Mouse (Mus musculus) limb, embryonic 12.5 days (tissue): ENCODE data around the gene Ctcfl. TPM values are rescaled to one million over a fixed set of nuclear protein-coding genes. Genes with fewer than 3 reads are reported as not detected.
"Not testable (repeated sequence)": the region's sequence is repeated elsewhere in the genome, so short reads cannot be mapped to it uniquely, and the experiment has no call there.

Source experiments
- ATAC-seq: fragments of 200-750 bp; cut with Nextera tagmentation; 2 replicates; pipeline ENCODE4 v1.8.0; 2017; ENCODE audit warnings: low read depth, moderate TSS enrichment; ENCODE audit not compliant: insufficient number of reproducible peaks, insufficient read depth, low FRiP score, low TSS enrichment
- H3K27ac ChIP-seq: fragments of 300-500 bp; sonication (generic); 2 replicates; pipeline ENCODE4 v1.5.1; 2016; ENCODE audit warnings: mild to moderate bottlenecking, moderate library complexity
- H3K27me3 ChIP-seq: fragments of 300-500 bp; sonication (generic); 2 replicates; pipeline ENCODE4 v1.6.1; 2016; ENCODE audit warnings: mild to moderate bottlenecking, moderate library complexity
- H3K36me3 ChIP-seq: fragments of 300-500 bp; sonication (generic); 2 replicates; pipeline ENCODE4 v1.6.1; 2016; ENCODE audit warnings: mild to moderate bottlenecking, moderate library complexity
- H3K4me1 ChIP-seq: fragments of 300-500 bp; sonication (generic); replicated peaks from 2 replicates; pipeline ENCODE4 v1.6.1; 2016
- H3K4me2 ChIP-seq: fragments of 300-500 bp; sonication (generic); 2 replicates; pipeline ENCODE4 v1.6.1; 2016; ENCODE audit warnings: mild to moderate bottlenecking, moderate library complexity
- H3K4me3 ChIP-seq: fragments of 300-500 bp; sonication (generic); replicated peaks from 2 replicates; pipeline ENCODE4 v1.5.1; 2016; ENCODE audit warnings: mild to moderate bottlenecking
- H3K9ac ChIP-seq: fragments of 300-500 bp; sonication (generic); replicated peaks from 2 replicates; pipeline ENCODE4 v1.6.1; 2016; ENCODE audit warnings: mild to moderate bottlenecking, moderate library complexity
- H3K9me3 ChIP-seq: fragments of 300-500 bp; sonication (generic); 2 replicates; pipeline ENCODE4 v1.6.1; 2016; ENCODE audit warnings: mild to moderate bottlenecking, moderate library complexity
- WGBS: fragments of 180-500 bp; shearing (Covaris S2); methylation state at CpG from one replicate; pipeline ENCODE4 v1.1.7; 2016; 5-methylcytosine and 5-hydroxymethylcytosine counted together
- polyA plus RNA-seq: library from polyadenylated mRNA; unstranded; fragments of >200 nt; fragmentation: Nextera tagmentation; extraction: Ambion mirVana; gene quantifications from 2 replicates; pipeline ENCODE4 v1.2.1, GENCODE M21; 2016

Ctcfl gene
- polyA plus RNA-seq, 1 experiment from 2014 or later, result 0.13 TPM

DNA sequence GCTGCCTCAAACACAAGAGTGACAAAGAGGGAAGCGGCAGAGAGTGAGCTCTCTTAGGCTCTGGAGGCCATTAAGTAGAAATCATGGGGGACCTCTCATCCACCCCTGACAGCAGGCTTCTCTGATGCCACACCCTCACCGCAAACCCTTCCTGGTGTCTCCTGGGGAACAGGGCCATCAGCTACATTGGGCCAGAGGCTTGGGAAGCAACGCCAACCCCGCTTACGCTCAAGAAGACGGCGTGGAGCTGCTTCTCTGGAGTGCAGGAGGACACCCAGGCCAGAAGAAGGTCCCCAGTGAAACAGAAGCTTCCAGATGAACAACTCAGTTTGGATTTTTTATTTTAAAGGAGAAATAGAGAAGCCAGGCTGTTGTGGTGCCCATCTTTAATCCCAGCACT, 9.8 kb downstream of the Ctcfl start:
- Histone ChIP-seq H3K9me3 (peaks cover 9% of the 10 kb centered on the region; the same call in 1 of the 2 replicates), H3K27ac (no peak overlapping the region), H3K4me3 (no peak overlapping the region), H3K9ac (no peak overlapping the region), H3K4me2 (no peak overlapping the region), H3K4me1 (no peaks in the 10 kb centered on the region), H3K36me3 (no peaks in the 10 kb centered on the region), H3K27me3 (peaks cover 18% of the 10 kb centered on the region)
- 87% methylated on average over 7 of the region's 7 CpGs for WGBS
- no peak for ATAC-seq

DNA sequence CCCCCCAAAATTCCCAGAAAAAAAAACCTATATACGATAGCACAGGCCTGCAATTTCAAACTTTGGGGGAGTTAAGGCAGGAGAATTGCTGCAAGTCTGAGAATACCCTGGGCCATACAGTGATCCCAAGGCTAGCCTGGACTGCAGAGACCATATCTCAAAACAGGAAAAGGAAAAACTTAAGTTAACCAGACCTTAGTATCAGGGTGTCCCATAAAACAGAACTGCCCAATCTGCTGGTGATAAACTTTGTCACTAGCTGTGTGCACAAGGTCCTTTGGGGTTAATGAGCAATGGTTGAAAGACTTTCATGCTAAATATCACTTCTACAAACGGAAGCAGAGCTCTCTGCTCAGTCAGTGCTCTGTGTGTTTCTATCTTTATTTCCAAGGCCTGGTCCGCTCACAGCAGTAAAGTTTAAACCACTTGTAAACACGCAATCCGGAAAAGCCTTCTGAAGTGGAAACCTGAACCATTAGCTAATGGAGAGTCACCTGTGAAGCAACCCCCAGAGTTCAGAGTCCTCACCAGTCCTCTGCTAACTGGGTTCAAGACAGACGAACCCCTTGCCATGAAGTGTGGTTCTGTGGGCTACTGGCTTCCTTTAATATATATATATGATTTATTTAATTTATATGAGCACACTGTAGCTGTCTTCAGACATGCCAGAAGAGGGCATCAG, 10.7 kb downstream of the Ctcfl start:
- whole genome bisulfite sequencing, result 39% methylated on average over 6 of the region's 6 CpGs
- Histone ChIP-seq H3K36me3 (no peaks in the 10 kb centered on the region), H3K9me3 (peaks cover 4% of the 10 kb centered on the region; the same call in 1 of the 2 replicates), H3K27ac (no peak overlapping the region), H3K4me3 (no peak overlapping the region), H3K27me3 (peaks cover 19% of the 10 kb centered on the region), H3K9ac (no peak overlapping the region), H3K4me1 (no peaks in the 10 kb centered on the region), H3K4me2 (no peak overlapping the region)
- no peak for ATAC-seq

DNA sequence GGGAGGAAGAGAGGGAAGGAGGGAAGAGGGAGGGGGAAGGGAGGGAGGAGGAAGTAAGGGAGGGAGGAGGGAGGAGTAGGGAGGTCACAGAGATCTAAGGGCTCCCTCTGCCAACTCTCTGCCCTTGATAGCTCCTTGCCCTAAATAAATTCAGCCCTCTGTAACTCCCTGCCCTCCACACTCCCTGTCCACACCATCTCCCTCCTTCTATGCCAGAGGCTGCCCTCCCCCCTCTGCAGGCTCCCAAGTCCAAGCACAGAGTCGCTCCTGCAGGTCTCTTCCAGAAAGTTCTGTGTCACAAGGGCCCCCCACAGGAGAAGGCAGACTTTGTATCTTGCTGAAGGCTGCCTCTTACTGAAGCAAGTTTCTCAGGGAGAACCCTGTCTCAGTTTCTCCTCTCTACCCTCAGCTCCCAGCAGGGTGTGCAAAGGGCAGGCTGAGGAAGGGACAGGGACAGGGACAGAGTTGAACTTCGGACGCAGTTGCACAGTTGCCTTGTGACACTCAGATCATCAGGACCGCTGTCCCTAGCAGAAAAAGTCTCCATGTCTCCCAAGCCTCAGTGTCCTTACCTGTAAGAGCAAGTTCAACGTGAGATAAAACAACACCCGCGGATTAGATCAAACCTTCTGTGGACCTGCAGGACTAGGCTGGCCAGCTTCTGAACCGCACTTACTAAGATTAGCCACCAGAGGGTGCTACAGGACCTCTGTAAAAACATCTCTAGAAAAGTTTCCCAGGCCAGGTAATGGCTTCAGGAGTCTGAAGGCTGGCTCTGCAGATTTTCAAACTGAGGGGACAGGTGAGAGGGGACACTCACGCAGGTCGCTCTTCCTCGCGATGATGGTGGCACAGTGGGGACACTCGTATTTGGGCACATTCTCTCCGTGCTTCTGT, 12.2 kb downstream of the Ctcfl start:
- H3K4me1 ChIP-seq, result no peaks in the 10 kb centered on the region
- H3K27me3 ChIP-seq, result peaks cover 19% of the 10 kb centered on the region
- WGBS, result 18% methylated on average over 14 of the region's 14 CpGs
- ATAC-seq, result peak; percentile 48; the same call in 1 of the 2 replicates
- H3K9ac ChIP-seq, result no peak overlapping the region
- no peak overlapping the region for H3K4me2 ChIP-seq
- 0 out of 2 replicates have a peak, but pooled peaks cover 3% of the 10 kb centered on the region for H3K9me3 ChIP-seq
- no peak overlapping the region for H3K4me3 ChIP-seq
- no peaks in the 10 kb centered on the region for H3K36me3 ChIP-seq
- H3K27ac ChIP-seq, result no peak overlapping the region

DNA sequence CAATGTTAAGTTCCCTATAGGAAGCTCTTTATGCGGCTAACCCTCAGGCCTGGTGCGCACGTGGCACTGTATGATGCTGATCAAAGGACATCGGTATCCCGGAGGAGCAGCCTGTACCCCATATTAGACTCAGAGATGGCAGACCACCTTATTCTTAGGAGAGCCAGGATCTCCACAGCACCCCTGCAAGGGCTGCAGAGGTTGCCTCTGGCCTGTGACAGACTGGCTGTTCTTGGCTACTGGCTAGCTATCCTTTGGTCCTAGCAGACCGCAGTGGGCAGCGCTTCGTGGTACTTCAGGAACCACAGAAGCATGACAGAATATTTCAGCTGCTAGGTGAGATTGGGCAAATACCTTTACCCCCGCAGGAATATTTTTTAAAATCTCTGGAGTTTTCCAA, 12.9 kb downstream of the Ctcfl start:
- WGBS, result 78% methylated on average over 9 of the region's 9 CpGs

DNA sequence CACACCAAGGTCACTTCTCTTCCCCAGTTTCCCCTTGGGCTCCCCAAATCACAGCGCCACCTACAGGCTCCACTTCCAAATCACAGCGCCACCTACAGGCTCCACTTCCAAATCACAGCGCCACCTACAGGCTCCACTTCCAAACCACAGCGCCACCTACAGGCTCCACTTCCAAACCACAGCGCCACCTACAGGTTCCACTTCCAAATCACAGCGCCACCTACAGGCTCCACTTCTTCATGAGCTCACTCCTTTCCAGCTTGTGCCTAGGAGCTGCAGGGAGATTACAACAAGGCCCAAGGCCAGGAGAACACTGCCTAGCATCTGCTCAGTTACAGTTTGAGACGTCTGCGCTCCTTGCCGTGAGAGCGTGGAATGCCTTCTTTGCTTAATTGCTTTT, 22.0 kb downstream of the Ctcfl start:
- not testable (repeated sequence) for H3K9me3 ChIP-seq, H3K4me2 ChIP-seq, H3K9ac ChIP-seq, H3K27me3 ChIP-seq, H3K4me3 ChIP-seq, H3K4me1 ChIP-seq, H3K36me3 ChIP-seq, H3K27ac ChIP-seq, ATAC-seq
- 92% methylated on average over 10 of the region's 10 CpGs for WGBS

More for the DNA sequence above, 12.9 kb downstream of the Ctcfl start:
- no peak overlapping the region for H3K27ac ChIP-seq
- no peak overlapping the region for H3K4me2 ChIP-seq
- H3K9me3 ChIP-seq, result no peaks in the 10 kb centered on the region
- no peak overlapping the region for H3K4me3 ChIP-seq
- no peaks in the 10 kb centered on the region for H3K36me3 ChIP-seq
- peaks cover 23% of the 10 kb centered on the region for H3K27me3 ChIP-seq
- H3K9ac ChIP-seq, result no peak overlapping the region
- no peak for ATAC-seq
- H3K4me1 ChIP-seq, result no peaks in the 10 kb centered on the region

DNA sequence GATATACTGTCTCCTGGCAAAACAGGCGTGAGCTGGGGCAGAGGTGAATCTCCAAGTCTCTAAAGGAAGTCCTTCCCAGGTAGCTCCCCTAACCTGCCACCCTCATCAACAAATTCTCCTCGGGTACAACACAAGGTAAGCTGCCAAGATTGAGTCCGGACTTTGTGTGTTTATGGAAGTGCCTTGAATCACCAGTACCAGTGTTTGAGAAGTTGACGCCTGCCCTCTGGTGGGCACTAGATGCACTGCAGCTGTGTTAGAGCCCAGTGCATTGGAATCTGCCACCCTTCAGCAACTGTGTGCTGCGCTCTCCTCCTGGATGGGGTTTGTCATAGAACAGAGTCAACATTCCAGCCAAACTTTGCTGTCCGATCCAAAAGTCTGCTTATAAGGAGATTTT, 29.9 kb downstream of the Ctcfl start:
- H3K4me1 ChIP-seq, result no peaks in the 10 kb centered on the region
- peak; percentile 41; the same call in 1 of the 2 replicates for ATAC-seq
- no peaks in the 10 kb centered on the region for H3K9me3 ChIP-seq
- H3K4me2 ChIP-seq, result peak overlapping the region; percentile 3; the same call in 1 of the 2 replicates
- no peak overlapping the region for H3K27ac ChIP-seq
- H3K27me3 ChIP-seq, result no peaks in the 10 kb centered on the region
- no peaks in the 10 kb centered on the region for H3K36me3 ChIP-seq
- H3K4me3 ChIP-seq, result no peak overlapping the region
- WGBS, result 21% methylated on average over 6 of the region's 6 CpGs
- H3K9ac ChIP-seq, result no peak overlapping the region

DNA sequence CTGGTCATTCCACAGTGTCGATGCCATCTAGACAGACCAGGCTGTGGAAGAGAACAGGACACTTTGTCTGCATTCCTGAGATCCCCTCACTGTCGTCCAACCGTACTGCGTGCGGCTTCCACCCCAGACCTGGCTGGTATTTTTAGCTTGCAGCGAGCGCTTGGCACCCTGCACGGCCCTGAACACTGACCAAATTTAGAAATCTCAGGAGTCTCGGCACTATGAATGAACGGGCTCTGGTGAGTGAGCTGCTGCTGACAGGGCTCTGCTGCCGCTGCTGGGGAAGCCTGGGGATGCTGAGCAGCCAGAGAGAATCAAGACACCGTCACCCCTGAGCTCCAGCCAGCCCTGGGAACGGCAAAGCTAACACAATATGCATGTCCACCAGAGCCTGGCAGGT, 31.9 kb downstream of the Ctcfl start:
- WGBS, result 68% methylated on average over 13 of the region's 13 CpGs
- Histone ChIP-seq H3K36me3 (no peaks in the 10 kb centered on the region), H3K4me3 (no peak overlapping the region), H3K9ac (no peak overlapping the region), H3K9me3 (no peaks in the 10 kb centered on the region), H3K27me3 (no peaks in the 10 kb centered on the region), H3K4me2 (no peak overlapping the region), H3K4me1 (peaks cover 11% of the 10 kb centered on the region; the same call in 1 of the 2 replicates), H3K27ac (no peak overlapping the region)
- ATAC-seq, result no peak

DNA sequence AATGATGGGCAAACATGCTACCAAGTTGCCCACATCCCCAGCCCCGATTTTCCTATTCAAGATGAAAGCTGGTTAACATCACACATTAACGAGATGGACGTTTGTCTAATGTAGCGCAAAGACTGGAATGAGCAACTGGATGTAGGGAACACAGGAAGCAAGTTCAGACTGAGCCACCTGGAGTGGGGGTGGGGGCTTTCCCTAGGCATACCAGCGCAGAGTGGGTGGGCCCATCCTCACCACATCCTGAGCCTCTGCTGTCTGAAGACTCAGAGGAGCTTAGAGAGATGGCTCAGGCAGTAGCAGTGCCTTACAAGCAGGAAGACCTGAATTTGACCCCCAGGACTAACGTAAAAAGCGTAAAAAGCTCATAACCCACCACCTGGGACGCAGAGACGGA, 33.6 kb downstream of the Ctcfl start:
- H3K27ac ChIP-seq, result no peak overlapping the region
- no peaks in the 10 kb centered on the region for H3K36me3 ChIP-seq
- 67% methylated on average over 9 of the region's 9 CpGs for whole genome bisulfite sequencing
- H3K9me3 ChIP-seq, result no peaks in the 10 kb centered on the region
- no peak for ATAC-seq
- H3K4me2 ChIP-seq, result no peak overlapping the region
- H3K27me3 ChIP-seq, result no peaks in the 10 kb centered on the region
- H3K4me1 ChIP-seq, result peaks cover 11% of the 10 kb centered on the region; the same call in 1 of the 2 replicates
- no peak overlapping the region for H3K4me3 ChIP-seq
- H3K9ac ChIP-seq, result no peak overlapping the region

DNA sequence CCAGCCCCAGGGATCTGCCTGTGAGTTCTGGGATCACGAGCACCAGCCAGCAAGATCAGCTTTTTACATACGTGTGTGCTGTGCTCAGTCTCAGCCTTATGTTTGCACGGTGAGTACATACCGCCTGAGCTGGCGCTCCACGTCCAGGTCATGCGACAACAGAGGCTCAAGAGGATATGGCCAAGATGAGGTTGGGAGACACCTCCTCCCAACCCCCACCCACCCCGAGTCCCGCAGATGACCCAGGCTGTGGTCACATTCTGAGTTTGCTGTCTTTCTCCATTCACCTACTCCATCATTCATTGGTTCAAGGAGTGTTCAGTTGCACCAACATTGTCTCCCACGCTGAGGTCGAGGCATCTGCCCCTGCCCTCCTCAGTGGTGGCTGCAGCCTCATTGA, 34.5 kb downstream of the Ctcfl start:
- no peak for ATAC-seq
- H3K27ac ChIP-seq, result no peak overlapping the region
- H3K9ac ChIP-seq, result no peak overlapping the region
- H3K27me3 ChIP-seq, result no peaks in the 10 kb centered on the region; the same call in 1 of the 2 replicates
- no peaks in the 10 kb centered on the region for H3K9me3 ChIP-seq
- H3K4me1 ChIP-seq, result peaks cover 13% of the 10 kb centered on the region
- no peak overlapping the region for H3K4me2 ChIP-seq
- 94% methylated on average over 11 of the region's 11 CpGs for WGBS
- H3K4me3 ChIP-seq, result no peak overlapping the region
- H3K36me3 ChIP-seq, result no peaks in the 10 kb centered on the region

DNA sequence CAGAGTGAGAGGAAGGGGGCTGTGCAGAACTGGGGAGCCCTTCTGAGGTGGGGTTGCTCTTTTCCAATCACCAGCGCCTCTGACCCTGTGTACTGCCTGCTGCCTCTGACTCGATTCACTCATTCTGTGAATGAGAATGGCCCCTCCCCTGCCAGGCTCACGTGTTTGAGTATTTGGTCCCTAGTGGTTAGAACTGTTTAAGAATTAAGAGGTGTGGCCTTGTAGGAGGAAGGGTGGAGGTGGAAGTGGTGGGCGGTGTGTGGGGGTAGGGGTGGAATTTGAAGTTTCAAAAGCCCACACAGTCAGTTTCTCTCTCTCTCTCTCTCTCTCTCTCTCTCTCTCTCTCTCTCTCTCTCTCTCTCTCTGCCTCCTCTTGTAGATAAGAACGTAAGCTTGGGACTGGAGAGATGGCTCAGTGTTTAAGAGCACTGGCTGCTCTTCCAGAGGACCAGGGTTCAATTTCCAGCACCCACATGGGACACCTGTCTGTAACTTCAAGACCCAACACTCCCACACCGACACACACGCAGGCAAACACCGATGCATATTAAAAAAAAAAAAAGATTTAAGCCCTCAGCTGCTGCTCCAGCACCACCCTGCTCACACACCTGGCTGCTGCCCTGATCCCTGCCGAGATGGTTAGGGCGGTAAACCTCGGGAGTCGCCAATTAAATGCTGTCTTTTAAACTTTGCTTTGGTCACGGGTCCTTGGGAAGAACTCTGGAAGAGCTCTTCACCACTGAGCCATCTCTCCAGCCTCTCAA, 35.4 kb downstream of the Ctcfl start:
- Histone ChIP-seq H3K27ac (no peak overlapping the region), H3K27me3 (no peaks in the 10 kb centered on the region; the same call in 1 of the 2 replicates), H3K36me3 (no peaks in the 10 kb centered on the region), H3K4me3 (no peak overlapping the region), H3K4me1 (peaks cover 14% of the 10 kb centered on the region), H3K9ac (peak overlapping the region; percentile 23; the same call in 1 of the 2 replicates), H3K9me3 (no peaks in the 10 kb centered on the region), H3K4me2 (peak overlapping the region; percentile 28)
- no peak for ATAC-seq
- WGBS, result 12% methylated on average over 13 of the region's 13 CpGs

DNA sequence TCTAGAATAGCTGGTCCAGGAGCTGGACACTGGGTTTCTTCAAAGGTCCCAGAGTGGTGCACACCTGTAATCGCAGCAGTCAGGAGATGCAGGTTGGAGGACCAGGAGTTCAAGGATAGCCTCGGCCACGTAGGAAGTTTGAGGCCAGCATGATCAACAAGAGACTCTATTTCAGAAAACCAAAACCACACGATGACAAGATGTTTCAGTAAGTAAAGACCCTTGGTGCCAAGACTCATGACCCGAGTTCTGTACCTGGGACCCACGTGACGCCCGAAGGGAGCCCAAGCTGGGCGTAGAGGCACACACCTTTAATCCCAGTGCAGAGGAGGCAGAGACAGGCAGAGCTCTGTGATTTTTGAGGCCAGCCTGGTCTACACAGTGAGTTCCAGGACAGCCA, 36.2 kb downstream of the Ctcfl start:
- H3K9ac ChIP-seq, result no peak overlapping the region
- peaks cover 14% of the 10 kb centered on the region for H3K4me1 ChIP-seq
- H3K27ac ChIP-seq, result no peak overlapping the region
- WGBS, result 83% methylated on average over 9 of the region's 9 CpGs
- ATAC-seq, result no peak
- peak overlapping the region; percentile 28; the same call in 1 of the 2 replicates for H3K4me2 ChIP-seq
- no peaks in the 10 kb centered on the region; the same call in 1 of the 2 replicates for H3K27me3 ChIP-seq
- H3K36me3 ChIP-seq, result no peaks in the 10 kb centered on the region
- no peaks in the 10 kb centered on the region for H3K9me3 ChIP-seq
- H3K4me3 ChIP-seq, result no peak overlapping the region
